In the genomic region with DNA sequence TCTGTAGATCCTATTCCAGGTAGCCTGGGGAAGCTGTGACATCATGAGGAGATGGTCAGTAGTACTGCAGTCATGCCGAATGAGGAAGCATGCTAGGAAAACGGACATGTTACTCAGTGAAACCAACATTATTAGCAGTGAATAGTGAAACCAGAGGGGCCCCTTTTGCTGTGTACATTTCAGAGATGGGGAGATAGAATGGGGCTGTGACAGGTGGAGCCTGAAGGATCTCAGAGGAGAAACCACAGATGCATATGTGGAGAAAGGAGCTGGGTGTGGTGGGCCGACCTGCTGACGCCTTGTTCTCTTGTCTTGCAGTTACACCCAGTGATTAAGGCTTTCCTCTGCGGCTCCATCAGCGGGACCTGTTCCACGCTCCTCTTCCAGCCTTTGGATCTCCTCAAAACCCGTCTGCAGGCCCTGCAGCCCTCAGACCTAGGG, we compare ENCODE assay signal across 14 mouse cellular contexts. TPM values are rescaled to one million over a fixed set of nuclear protein-coding genes. Genes with fewer than 3 reads are reported as not detected.
DNase-seq lines count a peak whose midpoint lies in the region; ATAC-seq and TF ChIP-seq lines count a peak whose summit lies in the region.
"Had no signal": no experiment of that assay in that cellular context is flagged by ENCODE, and none has a peak within 500 bp of the region (broad histone marks: within the 10 kb centered on the region; RNA-seq: fewer than 3 reads in every experiment).

No protein-coding gene starts in this region.

- peak; percentile 75 for ATAC-seq in heart, embryonic 12.5 days (ENCODE audit: insufficient number of reproducible peaks, low FRiP score)
- ATAC-seq in intestine, embryonic 16.5 days, result peak; percentile 69
- peak; percentile 62 for ATAC-seq in neutrophil, adult 5-6 weeks (ENCODE audit: extremely low read depth, insufficient number of reproducible peaks, low FRiP score, poor library complexity, severe bottlenecking)
- ATAC-seq in frontal cortex, adult (ENCODE audit: low TSS enrichment), result no peak
- ATAC-seq: activated CD4-positive, CD25-positive, alpha-beta regulatory T cell, adult 4 months; forebrain, embryonic 16.5 days had no signal

- H3K4me1 ChIP-seq in heart, embryonic 12.5 days (replicated peaks), result peaks cover 13% of the 10 kb centered on the region
- H3K4me1 ChIP-seq in bone marrow, adult 2 months (ENCODE audit: control insufficient read depth, insufficient read depth, low read length), result peaks cover 10% of the 10 kb centered on the region; the same call in 1 of the 2 replicates
- H3K4me1 ChIP-seq in intestine, embryonic 16.5 days (ENCODE audit: control insufficient read depth, insufficient read depth, low read length), result peaks cover 11% of the 10 kb centered on the region

- H3K4me3 ChIP-seq in heart, embryonic 12.5 days, result 0 out of 2 replicates have a peak overlapping the region, but pooled peaks have one; percentile 2
- peak overlapping the region; percentile 64 for H3K4me3 ChIP-seq in bone marrow, adult 2 months (replicated peaks; ENCODE audit: control insufficient read depth, low read depth, low read length)
- no peak overlapping the region for H3K4me3 ChIP-seq in intestine, embryonic 16.5 days (ENCODE audit: low read length)
- H3K4me3 ChIP-seq: lung, embryonic 15.5 days; neural tube, embryonic 13.5 days had no signal

- H3K9me3 ChIP-seq in heart, embryonic 12.5 days (replicated peaks), result no peaks in the 10 kb centered on the region
- no peaks in the 10 kb centered on the region for H3K9me3 ChIP-seq in intestine, embryonic 16.5 days (ENCODE audit: control insufficient read depth, low read length)
- H3K9me3 ChIP-seq: lung, embryonic 15.5 days; neural tube, embryonic 13.5 days had no signal

- H3K27me3 ChIP-seq in heart, embryonic 12.5 days (replicated peaks), result no peaks in the 10 kb centered on the region
- H3K27me3 ChIP-seq in intestine, embryonic 16.5 days (replicated peaks; ENCODE audit: control insufficient read depth, insufficient read depth, low read length), result no peaks in the 10 kb centered on the region
- H3K27me3 ChIP-seq: lung, embryonic 15.5 days; neural tube, embryonic 13.5 days had no signal

- peak overlapping the region; percentile 42; the same call in 1 of the 2 replicates for H3K4me2 ChIP-seq in heart, embryonic 12.5 days
- H3K4me2 ChIP-seq in intestine, embryonic 16.5 days (ENCODE audit: low read depth, low read length), result no peak overlapping the region
- H3K4me2 ChIP-seq: lung, embryonic 15.5 days; neural tube, embryonic 13.5 days had no signal

- H3K36me3 ChIP-seq in heart, embryonic 12.5 days, result peaks cover 39% of the 10 kb centered on the region
- 0 out of 2 replicates have a peak, but pooled peaks cover 3% of the 10 kb centered on the region for H3K36me3 ChIP-seq in intestine, embryonic 16.5 days (ENCODE audit: control insufficient read depth, insufficient read depth, low read length)

- DNase-seq in heart, adult 11 months, result no peak
- DNase-seq in cerebellum, adult 11 months, result no peak
- DNase-seq in layer of hippocampus, postnatal 25 days (ENCODE audit: extremely low spot score in 1 of 2, low spot score in 1 of 2), result no peak
- DNase-seq: cerebellum, postnatal 14 days had no signal

- no peak for TF ChIP-seq CTCF in bone marrow, adult 2 months (IDR thresholded peaks at IDR 0.05; ENCODE audit: control insufficient read depth, insufficient read depth, low read length)

- WGBS in heart, embryonic 12.5 days, result 70% methylated on average over 8 of the region's 8 CpGs
- 43% methylated on average over 8 of the region's 8 CpGs for WGBS in bone marrow, adult 2 months
- 66% methylated on average over 8 of the region's 8 CpGs for WGBS in intestine, embryonic 16.5 days

- peak overlapping the region; percentile 18; the same call in 1 of the 2 replicates for H3K9ac ChIP-seq in heart, embryonic 12.5 days
- peak overlapping the region; percentile 1; the same call in 1 of the 2 replicates for H3K9ac ChIP-seq in intestine, embryonic 16.5 days (ENCODE audit: low read depth, low read length)
- H3K9ac ChIP-seq: lung, embryonic 15.5 days; neural tube, embryonic 13.5 days had no signal

- H3K27ac ChIP-seq in heart, embryonic 12.5 days (ENCODE audit: poor library complexity, severe bottlenecking), result peak overlapping the region; percentile 74
- peak overlapping the region; percentile 80 for H3K27ac ChIP-seq in bone marrow, adult 2 months (ENCODE audit: control insufficient read depth, insufficient read depth, low read depth, low read length, poor library complexity)
- peak overlapping the region; percentile 55 for H3K27ac ChIP-seq in intestine, embryonic 16.5 days (ENCODE audit: low read length)
- H3K27ac ChIP-seq: lung, embryonic 15.5 days; neural tube, embryonic 13.5 days had no signal

- no peak for TF ChIP-seq POLR2A in bone marrow, adult 2 months (IDR thresholded peaks at IDR 0.05; ENCODE audit: borderline replicate concordance, control insufficient read depth, low read depth, low read length)

RNA-seq across cellular contexts. Expression of a gene that starts 6.0 kb away (rescaled TPM):
- 24.9 and 26.2 TPM in 2 replicates for polyA plus RNA-seq in heart, embryonic 12.5 days (2016; fragmentation: Nextera tagmentation; extraction: Ambion mirVana)
- polyA plus RNA-seq in bone marrow, adult 2 months (2011; ENCODE audit: insufficient read depth, insufficient read length, low replicate concordance, missing spikeins), result 111 and 154 TPM in 2 replicates
- polyA plus RNA-seq in intestine, embryonic 16.5 days (2015; fragmentation: Nextera tagmentation; extraction: Ambion mirVana), result 24.3 and 28.9 TPM in 2 replicates
- 25.1 and 29.1 TPM in 2 replicates for total RNA-seq in neutrophil, adult 5-6 weeks (2017)
- total RNA-seq in layer of hippocampus, postnatal 25 days (2021), result 10 to 100 TPM; 23.2 to 32.4 TPM

RNA-seq across cellular contexts. Expression of a gene that starts 11.3 kb away (rescaled TPM):
- 764 and 771 TPM in 2 replicates for polyA plus RNA-seq in heart, embryonic 12.5 days (2016; fragmentation: Nextera tagmentation; extraction: Ambion mirVana)
- 1,523 and 1,859 TPM in 2 replicates for polyA plus RNA-seq in bone marrow, adult 2 months (2011; ENCODE audit: insufficient read depth, insufficient read length, low replicate concordance, missing spikeins)
- polyA plus RNA-seq in intestine, embryonic 16.5 days (2015; fragmentation: Nextera tagmentation; extraction: Ambion mirVana), result 1,264 and 1,381 TPM in 2 replicates
- total RNA-seq in neutrophil, adult 5-6 weeks (2017), result 1,686 and 1,792 TPM in 2 replicates
- 100 to 1,000 TPM; 415 to 483 TPM for total RNA-seq in layer of hippocampus, postnatal 25 days (2021)

RNA-seq across cellular contexts. Expression of a gene that starts 24.3 kb away (rescaled TPM):
- not detected in 2 replicates for polyA plus RNA-seq in heart, embryonic 12.5 days (2016; fragmentation: Nextera tagmentation; extraction: Ambion mirVana)
- polyA plus RNA-seq in bone marrow, adult 2 months (2011; ENCODE audit: insufficient read depth, insufficient read length, low replicate concordance, missing spikeins), result not detected in 2 replicates
- 0.70 and 0.72 TPM in 2 replicates for polyA plus RNA-seq in intestine, embryonic 16.5 days (2015; fragmentation: Nextera tagmentation; extraction: Ambion mirVana)
- total RNA-seq in neutrophil, adult 5-6 weeks (2017), result not detected in 2 replicates
- total RNA-seq in layer of hippocampus, postnatal 25 days (2021), result not detected
- polyA plus RNA-seq: forebrain, embryonic 16.5 days; heart, postnatal 0 days; neural tube, embryonic 13.5 days had no signal

RNA-seq across cellular contexts. Expression of a gene that starts 33.3 kb away (rescaled TPM):
- 0.12 TPM in 1 of 2 replicates, not detected in the other for polyA plus RNA-seq in heart, embryonic 12.5 days (2016; fragmentation: Nextera tagmentation; extraction: Ambion mirVana)
- polyA plus RNA-seq in bone marrow, adult 2 months (2011; ENCODE audit: insufficient read depth, insufficient read length, low replicate concordance, missing spikeins), result 7.3 TPM in 1 of 2 replicates, not detected in the other
- polyA plus RNA-seq in intestine, embryonic 16.5 days (2015; fragmentation: Nextera tagmentation; extraction: Ambion mirVana), result not detected in 2 replicates
- not detected in 2 replicates for total RNA-seq in neutrophil, adult 5-6 weeks (2017)
- total RNA-seq in layer of hippocampus, postnatal 25 days (2021), result 100 to 1,000 TPM; 605 to 677 TPM
- polyA plus RNA-seq: activated CD4-positive, CD25-positive, alpha-beta regulatory T cell, adult 4 months; lung, embryonic 15.5 days had no signal

RNA-seq across cellular contexts. Expression of a gene that starts 46.5 kb away (rescaled TPM):
- 4.4 and 4.9 TPM in 2 replicates for polyA plus RNA-seq in heart, embryonic 12.5 days (2016; fragmentation: Nextera tagmentation; extraction: Ambion mirVana)
- polyA plus RNA-seq in bone marrow, adult 2 months (2011; ENCODE audit: insufficient read depth, insufficient read length, low replicate concordance, missing spikeins), result 0.97 and 2.7 TPM in 2 replicates
- 8.3 and 9.2 TPM in 2 replicates for polyA plus RNA-seq in intestine, embryonic 16.5 days (2015; fragmentation: Nextera tagmentation; extraction: Ambion mirVana)
- 12.9 and 15.5 TPM in 2 replicates for total RNA-seq in neutrophil, adult 5-6 weeks (2017)
- 10 to 100 TPM; 31.0 to 37.4 TPM for total RNA-seq in layer of hippocampus, postnatal 25 days (2021)
